Mouse (Mus musculus) cerebellum, postnatal 10 days (tissue): Measurements from ENCODE around the gene March11.

Source experiments
- DNase-seq, 2 experiments: peaks; one replicate each; pipeline ENCODE4 v3.0.0; 2021; ENCODE audit warnings: mixed read lengths in 2 of 2

Gene March11

GRCm38 (mm10) chr15:26308629-26309230 lies at the start of gene March11:
Gene March11, plus strand, starts transcription at chr15:26309048.
- peak; percentile 92 to 93 for DNase-seq

- DNase-seq: peak; percentile 4 to 13
Measured at GRCm38 (mm10) chr15:26262336-26262735, 46.5 kb upstream of the March11 start.

GRCm38 (mm10) chr15:26269596-26269995 lies 39.3 kb upstream of the March11 start:
- no peak for DNase-seq

- peak; percentile 10 to 12 for DNase-seq
Measured at GRCm38 (mm10) chr15:26276035-26276511, 32.8 kb upstream of the March11 start.

- no peak for DNase-seq
Measured at GRCm38 (mm10) chr15:26276608-26277007, 32.2 kb upstream of the March11 start.

- DNase-seq: no peak
Measured at GRCm38 (mm10) chr15:26291871-26292270, 17.0 kb upstream of the March11 start.

- DNase-seq: no peak
Measured at GRCm38 (mm10) chr15:26292811-26293210, 16.0 kb upstream of the March11 start.

GRCm38 (mm10) chr15:26293215-26293614 lies 15.6 kb upstream of the March11 start:
- no peak for DNase-seq

GRCm38 (mm10) chr15:26298668-26299067 lies 10.2 kb upstream of the March11 start:
- no peak for DNase-seq

- peak; percentile 59 to 70 for DNase-seq
Measured at GRCm38 (mm10) chr15:26309291-26309931, 563 bp downstream of the March11 start.

- DNase-seq: no peak
Measured at GRCm38 (mm10) chr15:26319866-26320265, 11.0 kb downstream of the March11 start.

- DNase-seq: no peak
Measured at GRCm38 (mm10) chr15:26320402-26320801, 11.6 kb downstream of the March11 start.

- no peak for DNase-seq
Measured at GRCm38 (mm10) chr15:26322804-26323203, 14.0 kb downstream of the March11 start.

- DNase-seq: peak; percentile 61 to 70
Measured at GRCm38 (mm10) chr15:26327157-26327556, 18.3 kb downstream of the March11 start.

GRCm38 (mm10) chr15:26335791-26336190 lies 26.9 kb downstream of the March11 start:
- no peak for DNase-seq

GRCm38 (mm10) chr15:26337775-26338174 lies 28.9 kb downstream of the March11 start:
- DNase-seq: no peak

GRCm38 (mm10) chr15:26338343-26338742 lies 29.5 kb downstream of the March11 start:
- DNase-seq: peak; percentile 24 to 25

- no peak for DNase-seq
Measured at GRCm38 (mm10) chr15:26340490-26340889, 31.6 kb downstream of the March11 start.

- no peak for DNase-seq
Measured at GRCm38 (mm10) chr15:26340966-26341365, 32.1 kb downstream of the March11 start.

GRCm38 (mm10) chr15:26344329-26344728 lies 35.5 kb downstream of the March11 start:
- DNase-seq: no peak

GRCm38 (mm10) chr15:26353656-26354055 lies 44.8 kb downstream of the March11 start:
- no peak for DNase-seq

- DNase-seq: peak; percentile 33 to 44
Measured at GRCm38 (mm10) chr15:26365344-26365743, 56.5 kb downstream of the March11 start.

GRCm38 (mm10) chr15:26366511-26366910 lies 57.7 kb downstream of the March11 start:
- peak in 1 of 2 experiments; percentile 3 for DNase-seq

GRCm38 (mm10) chr15:26373759-26374158 lies 64.9 kb downstream of the March11 start:
- DNase-seq: peak; percentile 63 to 65
